Mouse (Mus musculus) brain, embryonic 14.5 days (tissue): ENCODE measurements around the gene Zfp697.

Experiments
- CTCF ChIP-seq: fragments of 200-500 bp; IDR thresholded peaks from 2 replicates; pipeline ENCODE4 v1.5.1; 2012; ENCODE audit warnings: inconsistent platforms, mild to moderate bottlenecking, moderate library complexity, borderline replicate concordance; ENCODE audit not compliant: insufficient read depth, insufficient read length; ENCODE audit errors: extremely low read depth
- POLR2A ChIP-seq: fragments of 200-500 bp; IDR thresholded peaks from 2 replicates; pipeline ENCODE4 v1.6.1; 2012; ENCODE audit warnings: mild to moderate bottlenecking, inconsistent platforms, borderline replicate concordance; ENCODE audit not compliant: poor library complexity, insufficient read depth, insufficient read length, severe bottlenecking; ENCODE audit errors: extremely low read depth

DNA sequence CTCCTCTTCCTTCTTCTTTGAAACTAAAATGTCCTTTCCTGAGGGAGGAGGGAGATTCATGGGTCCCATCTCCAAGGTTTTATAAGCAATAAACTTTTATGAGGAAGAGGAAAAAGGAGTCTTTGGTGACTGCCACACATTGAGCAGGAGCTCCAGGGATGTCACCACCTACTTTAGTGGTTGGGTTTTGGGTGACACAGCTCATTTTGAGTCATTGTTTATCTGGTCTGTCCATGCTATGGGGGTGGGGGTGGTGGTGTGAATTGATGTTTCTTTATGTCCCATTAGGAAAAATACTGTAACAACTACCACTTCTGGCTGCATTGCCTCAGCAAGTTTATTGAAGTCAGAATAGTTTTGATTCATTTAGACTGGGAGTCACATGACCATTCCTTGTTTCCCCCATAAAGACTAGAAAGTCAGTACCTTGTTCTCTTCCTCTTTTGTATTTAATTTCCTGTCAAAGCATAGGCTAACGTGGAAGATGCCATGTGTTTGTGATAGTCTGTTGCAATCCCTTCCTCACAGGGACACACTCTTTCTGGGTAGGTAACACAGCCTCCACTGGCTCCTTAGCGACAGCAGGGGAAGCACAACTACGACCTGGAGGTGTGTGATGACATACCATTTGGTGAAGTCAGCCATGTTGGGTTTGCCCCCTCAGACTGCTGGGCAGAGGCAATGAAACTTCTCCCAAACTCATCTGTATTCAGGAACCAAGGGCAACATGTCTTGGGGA lies 25.5 kb upstream of the Zfp697 start:
- TF ChIP-seq POLR2A (no peak), CTCF (no peak)
